In the genomic region with DNA sequence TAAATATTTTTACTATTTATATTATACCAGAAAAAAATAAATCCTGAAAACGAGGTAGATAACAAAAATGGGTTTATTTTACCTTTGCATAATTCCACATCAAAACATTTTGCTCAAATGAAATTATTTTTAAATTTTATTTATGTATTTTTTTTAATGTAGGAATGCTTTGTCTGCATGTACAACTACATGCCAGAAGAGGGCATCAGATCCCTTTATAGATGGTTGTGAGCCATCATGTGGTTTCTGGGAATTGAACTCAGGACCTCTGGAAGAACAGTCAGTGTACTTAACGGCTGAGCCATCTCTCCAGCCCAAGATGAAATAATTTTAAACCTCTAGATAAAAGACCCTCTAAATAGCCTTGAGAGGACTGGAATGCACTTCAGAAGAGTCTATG, we compare ENCODE assay signal across 1 mouse cellular context.
TF ChIP-seq lines count a peak whose summit lies in the region.

No protein-coding gene starts in this region.

TF ChIP-seq in CH12.LX, 34 proteins besides CTCF, POLR2A, EP300 and RAD21:
- TF ChIP-seq SMC3 (IDR thresholded peaks at IDR 0.05; ENCODE audit: low read depth, low read length) (peak; percentile 26; the same call in 1 of the 2 replicates), MAX (IDR thresholded peaks at IDR 0.05; ENCODE audit: low read length) (no peak)
